Mouse (Mus musculus) liver, adult 2 months (tissue): ENCODE data around the gene Sec31a.

ENCODE experiments used
- CTCF ChIP-seq: fragments of 200-500 bp; IDR thresholded peaks from 2 replicates; pipeline ENCODE4 v1.5.1; 2011; ENCODE audit warnings: low read depth, low read length, control low read depth
- POLR2A ChIP-seq: fragments of 200-500 bp; IDR thresholded peaks from 2 replicates; pipeline ENCODE4 v1.6.1; 2011; ENCODE audit warnings: low read length, control low read depth; ENCODE audit not compliant: insufficient read depth; ENCODE audit errors: extremely low read depth

- no peak for TF ChIP-seq CTCF
- no peak for TF ChIP-seq POLR2A
These were observed 82.2 kb downstream of the Sec31a start for GRCm38 (mm10) chr5:100333607-100334380.
